Mouse (Mus musculus) neural tube, embryonic 15.5 days (tissue): ENCODE measurements around the gene Tarbp2. TPM values are rescaled to one million over a fixed set of nuclear protein-coding genes. Genes with fewer than 3 reads are reported as not detected.

ENCODE experiments used
- ATAC-seq: fragments of 200-750 bp; cut with Nextera tagmentation; 2 replicates; pipeline ENCODE4 v1.8.0; 2017; ENCODE audit warnings: mild to moderate bottlenecking, moderate TSS enrichment, moderate library complexity; ENCODE audit not compliant: low FRiP score
- H3K27ac ChIP-seq: fragments of 300-500 bp; sonication (generic); replicated peaks from 2 replicates; pipeline ENCODE4 v1.5.1; 2015; ENCODE audit warnings: mild to moderate bottlenecking, inconsistent platforms
- H3K27me3 ChIP-seq: fragments of 300-500 bp; sonication (generic); replicated peaks from 2 replicates; pipeline ENCODE4 v1.6.1; 2015; ENCODE audit warnings: inconsistent platforms
- H3K36me3 ChIP-seq: fragments of 300-500 bp; sonication (generic); 2 replicates; pipeline ENCODE4 v1.6.1; 2015; ENCODE audit warnings: inconsistent platforms
- H3K4me1 ChIP-seq: fragments of 300-500 bp; sonication (generic); 2 replicates; pipeline ENCODE4 v1.6.1; 2015; ENCODE audit warnings: inconsistent platforms
- H3K4me2 ChIP-seq: fragments of 300-500 bp; sonication (generic); 2 replicates; pipeline ENCODE4 v1.6.1; 2015; ENCODE audit warnings: inconsistent platforms, mild to moderate bottlenecking, moderate library complexity
- H3K4me3 ChIP-seq: fragments of 300-500 bp; sonication (generic); replicated peaks from 2 replicates; pipeline ENCODE4 v1.5.1; 2015; ENCODE audit warnings: mild to moderate bottlenecking, inconsistent platforms
- H3K9ac ChIP-seq: fragments of 300-500 bp; sonication (generic); replicated peaks from 2 replicates; pipeline ENCODE4 v1.6.1; 2015; ENCODE audit warnings: mild to moderate bottlenecking, inconsistent platforms
- H3K9me3 ChIP-seq: fragments of 300-500 bp; sonication (generic); replicated peaks from 2 replicates; pipeline ENCODE4 v1.6.1; 2016; ENCODE audit warnings: inconsistent platforms
- WGBS: fragments of 180-500 bp; shearing (Covaris S2); methylation state at CpG from one replicate; pipeline ENCODE4 v1.1.7; 2015; ENCODE audit warnings: mixed read lengths; 5-methylcytosine and 5-hydroxymethylcytosine counted together
- polyA plus RNA-seq: library from polyadenylated mRNA; unstranded; fragments of >200 nt; fragmentation: Nextera tagmentation; extraction: Ambion mirVana; gene quantifications from 2 replicates; pipeline ENCODE4 v1.2.1, GENCODE M21; 2015

Gene Tarbp2
- polyA plus RNA-seq, 1 experiment from 2014 or later: 93.7 TPM

DNA sequence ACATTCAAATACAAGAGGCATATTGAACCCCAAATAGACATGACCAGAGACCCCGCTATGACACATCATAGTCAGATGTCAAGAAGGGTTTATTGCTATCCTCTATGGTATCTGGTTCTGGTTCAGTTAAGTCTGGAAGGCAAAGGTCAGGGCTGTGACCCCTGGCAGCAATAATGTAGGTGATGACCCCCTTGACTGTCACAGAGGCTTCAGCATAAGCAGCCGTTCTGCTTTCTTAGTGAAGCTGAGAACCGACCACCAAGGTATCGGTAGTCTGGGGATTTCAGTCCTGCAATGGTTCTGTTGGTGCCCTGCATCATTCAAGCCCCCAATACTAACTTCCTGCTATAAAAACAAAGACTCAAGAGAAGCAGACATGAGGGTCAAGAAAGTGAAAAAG lies 13.6 kb downstream of the Tarbp2 start:
- no peak for ATAC-seq
- H3K27me3 ChIP-seq: no peaks in the 10 kb centered on the region
- peaks cover 73% of the 10 kb centered on the region for H3K36me3 ChIP-seq

GRCm38 (mm10) chr15:102532106-102532900 lies 14.3 kb downstream of the Tarbp2 start:
- Histone ChIP-seq H3K36me3 (peaks cover 77% of the 10 kb centered on the region), H3K4me1 (no peaks in the 10 kb centered on the region), H3K27me3 (no peaks in the 10 kb centered on the region), H3K9me3 (no peaks in the 10 kb centered on the region), H3K4me2 (no peak overlapping the region), H3K4me3 (no peak overlapping the region), H3K27ac (no peak overlapping the region), H3K9ac (no peak overlapping the region)
- no peak for ATAC-seq
- WGBS: 88% methylated on average over 3 of the region's 3 CpGs

More for the DNA sequence above, 13.6 kb downstream of the Tarbp2 start:
- Histone ChIP-seq H3K27ac (no peak overlapping the region), H3K4me1 (no peaks in the 10 kb centered on the region), H3K4me2 (no peak overlapping the region), H3K9me3 (no peaks in the 10 kb centered on the region), H3K9ac (no peak overlapping the region), H3K4me3 (no peak overlapping the region)
- WGBS: 84% methylated on average over 4 of the region's 4 CpGs

DNA sequence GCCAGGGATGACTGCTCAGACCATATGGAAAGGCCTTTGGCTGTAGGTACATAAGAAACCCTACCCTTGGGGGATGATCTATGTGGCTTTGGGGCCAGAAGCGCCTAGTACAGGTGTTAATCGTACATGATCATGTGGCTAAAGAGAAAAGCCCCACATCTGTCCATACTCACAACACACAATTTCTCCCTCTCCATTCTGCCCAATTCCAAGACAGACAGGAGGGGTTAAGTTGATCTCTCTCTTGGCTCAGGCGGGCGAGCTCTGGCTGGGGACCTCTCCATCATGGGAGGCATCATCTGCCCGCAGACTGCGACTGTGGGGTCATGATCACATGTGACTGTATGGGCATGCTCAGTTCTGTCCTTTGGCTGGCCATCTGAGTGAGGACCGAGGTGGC lies 15.9 kb downstream of the Tarbp2 start:
- WGBS: 94% methylated on average over 7 of the region's 7 CpGs
- Histone ChIP-seq H3K9me3 (no peaks in the 10 kb centered on the region), H3K4me3 (no peak overlapping the region), H3K4me1 (no peaks in the 10 kb centered on the region), H3K4me2 (no peak overlapping the region), H3K27ac (no peak overlapping the region), H3K9ac (no peak overlapping the region), H3K27me3 (no peaks in the 10 kb centered on the region), H3K36me3 (peaks cover 68% of the 10 kb centered on the region)
- no peak for ATAC-seq

GRCm38 (mm10) chr15:102544801-102545200 lies 26.8 kb downstream of the Tarbp2 start:
- no peak overlapping the region for H3K4me3 ChIP-seq
- H3K9me3 ChIP-seq: no peaks in the 10 kb centered on the region
- 92% methylated on average over 4 of the region's 4 CpGs for WGBS
- H3K36me3 ChIP-seq: peaks cover 52% of the 10 kb centered on the region
- no peak for ATAC-seq
- H3K4me1 ChIP-seq: peaks cover 6% of the 10 kb centered on the region; the same call in 1 of the 2 replicates
- H3K4me2 ChIP-seq: no peak overlapping the region
- H3K27ac ChIP-seq: no peak overlapping the region
- H3K9ac ChIP-seq: no peak overlapping the region
- H3K27me3 ChIP-seq: no peaks in the 10 kb centered on the region

- Histone ChIP-seq H3K4me3 (no peak overlapping the region), H3K27me3 (no peaks in the 10 kb centered on the region), H3K9ac (no peak overlapping the region), H3K4me1 (peaks cover 6% of the 10 kb centered on the region; the same call in 1 of the 2 replicates), H3K36me3 (peaks cover 44% of the 10 kb centered on the region), H3K27ac (no peak overlapping the region; the same call in 1 of the 2 replicates), H3K9me3 (no peaks in the 10 kb centered on the region), H3K4me2 (no peak overlapping the region)
- 84% methylated on average over 3 of the region's 3 CpGs for WGBS
- no peak for ATAC-seq
Measured at GRCm38 (mm10) chr15:102546246-102546645, 28.3 kb downstream of the Tarbp2 start.

GRCm38 (mm10) chr15:102546677-102547427 lies 28.9 kb downstream of the Tarbp2 start:
- no peak overlapping the region for H3K4me3 ChIP-seq
- 73% methylated on average over 3 of the region's 3 CpGs for WGBS
- H3K4me2 ChIP-seq: no peak overlapping the region
- peaks cover 43% of the 10 kb centered on the region for H3K36me3 ChIP-seq
- H3K27ac ChIP-seq: peak overlapping the region; percentile 58
- H3K9me3 ChIP-seq: no peaks in the 10 kb centered on the region
- H3K27me3 ChIP-seq: no peaks in the 10 kb centered on the region
- H3K4me1 ChIP-seq: peaks cover 6% of the 10 kb centered on the region; the same call in 1 of the 2 replicates
- no peak overlapping the region for H3K9ac ChIP-seq
- ATAC-seq: peak; percentile 59; the same call in 1 of the 2 replicates

GRCm38 (mm10) chr15:102547478-102547877 lies 29.5 kb downstream of the Tarbp2 start:
- Histone ChIP-seq H3K27ac (peak overlapping the region; percentile 58), H3K4me1 (peaks cover 6% of the 10 kb centered on the region; the same call in 1 of the 2 replicates), H3K4me3 (no peak overlapping the region), H3K36me3 (peaks cover 43% of the 10 kb centered on the region), H3K9ac (no peak overlapping the region), H3K27me3 (no peaks in the 10 kb centered on the region), H3K4me2 (no peak overlapping the region), H3K9me3 (no peaks in the 10 kb centered on the region)
- 83% methylated on average over 3 of the region's 3 CpGs for WGBS
- no peak; the same call in 1 of the 2 replicates for ATAC-seq

GRCm38 (mm10) chr15:102552599-102552998 lies 34.6 kb downstream of the Tarbp2 start:
- Histone ChIP-seq H3K4me1 (no peaks in the 10 kb centered on the region), H3K36me3 (peaks cover 44% of the 10 kb centered on the region), H3K4me2 (no peak overlapping the region), H3K4me3 (no peak overlapping the region), H3K9ac (no peak overlapping the region), H3K9me3 (no peaks in the 10 kb centered on the region), H3K27me3 (no peaks in the 10 kb centered on the region), H3K27ac (no peak overlapping the region)
- 98% methylated on average over 5 of the region's 5 CpGs for WGBS
- ATAC-seq: no peak

- H3K27me3 ChIP-seq: no peaks in the 10 kb centered on the region
- no peak for ATAC-seq
- no peak overlapping the region for H3K27ac ChIP-seq
- no peaks in the 10 kb centered on the region for H3K9me3 ChIP-seq
- H3K4me3 ChIP-seq: no peak overlapping the region
- H3K4me2 ChIP-seq: no peak overlapping the region
- no peaks in the 10 kb centered on the region for H3K4me1 ChIP-seq
- H3K36me3 ChIP-seq: peaks cover 40% of the 10 kb centered on the region
- 96% methylated on average over 1 of the region's 1 CpGs for WGBS
- no peak overlapping the region for H3K9ac ChIP-seq
Measured at GRCm38 (mm10) chr15:102555581-102555980, 37.6 kb downstream of the Tarbp2 start.

- Histone ChIP-seq H3K9ac (no peak overlapping the region), H3K27me3 (no peaks in the 10 kb centered on the region), H3K27ac (peak overlapping the region; percentile 13; the same call in 1 of the 2 replicates), H3K4me1 (0 out of 2 replicates have a peak, but pooled peaks cover 1% of the 10 kb centered on the region), H3K36me3 (peaks cover 25% of the 10 kb centered on the region), H3K4me3 (no peak overlapping the region), H3K4me2 (no peak overlapping the region), H3K9me3 (no peaks in the 10 kb centered on the region)
- no peak for ATAC-seq
Measured at GRCm38 (mm10) chr15:102557580-102557979, 39.6 kb downstream of the Tarbp2 start.

- H3K36me3 ChIP-seq: no peaks in the 10 kb centered on the region
- 0 out of 2 replicates have a peak, but pooled peaks cover 10% of the 10 kb centered on the region for H3K4me1 ChIP-seq
- no peaks in the 10 kb centered on the region for H3K27me3 ChIP-seq
- 49% methylated on average over 1 of the region's 1 CpGs for WGBS
- ATAC-seq: no peak
- H3K4me2 ChIP-seq: no peak overlapping the region
- peak overlapping the region; percentile 29 for H3K27ac ChIP-seq
- H3K4me3 ChIP-seq: no peak overlapping the region
- no peak overlapping the region for H3K9ac ChIP-seq
- H3K9me3 ChIP-seq: no peaks in the 10 kb centered on the region
Measured at GRCm38 (mm10) chr15:102562491-102562890, 44.5 kb downstream of the Tarbp2 start.
